Comparison of ENCODE assay signal across 10 mouse cellular contexts in the genomic region with DNA sequence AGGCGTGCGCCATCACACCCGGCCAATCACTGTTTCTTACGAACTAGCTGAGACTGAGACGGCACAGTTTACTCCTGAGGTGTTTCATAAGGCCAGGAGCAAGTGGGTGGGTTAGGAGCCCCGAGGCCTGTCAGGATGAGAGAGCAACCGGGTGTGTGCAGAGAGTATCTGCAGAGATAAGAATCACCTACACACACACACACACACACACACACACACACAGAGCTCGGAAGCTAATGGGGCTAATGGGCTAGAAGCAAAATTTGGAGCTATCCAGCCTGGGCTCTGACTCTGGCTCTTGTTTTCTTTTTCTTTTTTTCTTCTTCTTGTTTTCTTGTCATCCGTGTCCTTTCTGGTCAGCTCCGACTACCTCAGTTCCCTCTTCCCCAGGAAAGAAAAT. TPM values are rescaled to one million over a fixed set of nuclear protein-coding genes. Genes with fewer than 3 reads are reported as not detected.
A peak's percentile ranks its signal among the peaks of the same experiment; 100 is the strongest.
DNase-seq lines count a peak whose midpoint lies in the region; ATAC-seq and TF ChIP-seq lines count a peak whose summit lies in the region.
"Had no signal": no experiment of that assay in that cellular context is flagged by ENCODE, and none has a peak within 500 bp of the region (broad histone marks: within the 10 kb centered on the region; RNA-seq: fewer than 3 reads in every experiment).

No protein-coding gene starts in this region.

- H3K27ac ChIP-seq in kidney, embryonic 16.5 days (ENCODE audit: low read length) = no peak overlapping the region
- 0 out of 2 replicates have a peak overlapping the region, but pooled peaks have one; percentile 68 for H3K27ac ChIP-seq in hindbrain, postnatal 0 days
- no peak overlapping the region for H3K27ac ChIP-seq in midbrain, embryonic 16.5 days (ENCODE audit: low read length)

- no peak for TF ChIP-seq CTCF in hindbrain, postnatal 0 days (IDR thresholded peaks at IDR 0.05; ENCODE audit: low read depth)

- no peaks in the 10 kb centered on the region for H3K36me3 ChIP-seq in kidney, embryonic 16.5 days (ENCODE audit: insufficient read depth, low read length)
- H3K36me3 ChIP-seq in hindbrain, postnatal 0 days (ENCODE audit: insufficient read depth, low read length) = no peaks in the 10 kb centered on the region
- no peaks in the 10 kb centered on the region for H3K36me3 ChIP-seq in midbrain, embryonic 16.5 days (ENCODE audit: control insufficient read depth, insufficient read depth, low read length)

- 80% methylated on average over 10 of the region's 10 CpGs for WGBS in kidney, embryonic 16.5 days
- 83% methylated on average over 10 of the region's 10 CpGs for WGBS in hindbrain, postnatal 0 days
- 84% methylated on average over 10 of the region's 10 CpGs for WGBS in midbrain, embryonic 16.5 days

- no peak for ATAC-seq in kidney, embryonic 16.5 days (ENCODE audit: low FRiP score, low TSS enrichment)
- no peak for ATAC-seq in hindbrain, postnatal 0 days
- ATAC-seq in midbrain, embryonic 16.5 days = no peak

- no peak overlapping the region; the same call in 1 of the 2 replicates for H3K9ac ChIP-seq in kidney, embryonic 16.5 days (replicated peaks; ENCODE audit: low read length)
- H3K9ac ChIP-seq in hindbrain, postnatal 0 days (replicated peaks; ENCODE audit: low read length) = no peak overlapping the region; the same call in 1 of the 2 replicates
- no peak overlapping the region for H3K9ac ChIP-seq in midbrain, embryonic 16.5 days (ENCODE audit: low read depth, low read length)

- no peaks in the 10 kb centered on the region for H3K27me3 ChIP-seq in kidney, embryonic 16.5 days (ENCODE audit: insufficient read depth, low read length)
- H3K27me3 ChIP-seq in hindbrain, postnatal 0 days (ENCODE audit: insufficient read depth, low read length) = no peaks in the 10 kb centered on the region
- H3K27me3 ChIP-seq in midbrain, embryonic 16.5 days (ENCODE audit: control insufficient read depth, insufficient read depth, low read depth, low read length) = no peaks in the 10 kb centered on the region

- H3K4me1 ChIP-seq in kidney, embryonic 16.5 days (ENCODE audit: insufficient read depth, low read length) = no peaks in the 10 kb centered on the region
- no peaks in the 10 kb centered on the region for H3K4me1 ChIP-seq in hindbrain, postnatal 0 days (ENCODE audit: insufficient read depth, low read length)
- peaks cover 4% of the 10 kb centered on the region for H3K4me1 ChIP-seq in midbrain, embryonic 16.5 days (ENCODE audit: control insufficient read depth, insufficient read depth, low read length)

- no peak for DNase-seq in kidney, postnatal 14 days
- peak; percentile 14 to 30 for DNase-seq in cerebellum, postnatal 25 days
- DNase-seq in hindbrain, postnatal 0 days (ENCODE audit: low spot score) = no peak
- DNase-seq in thymus, adult 18-20 months = no peak
- DNase-seq in right cerebral cortex, postnatal 4 days = no peak
- DNase-seq in urinary bladder, postnatal 25 days (ENCODE audit: low spot score) = no peak
- DNase-seq: kidney, adult 18-20 months; right cerebral cortex, postnatal 14 days had no signal

- no peaks in the 10 kb centered on the region for H3K9me3 ChIP-seq in kidney, embryonic 16.5 days (ENCODE audit: low read length)
- no peaks in the 10 kb centered on the region for H3K9me3 ChIP-seq in hindbrain, postnatal 0 days (ENCODE audit: low read length)
- no peaks in the 10 kb centered on the region for H3K9me3 ChIP-seq in midbrain, embryonic 16.5 days (replicated peaks; ENCODE audit: control insufficient read depth, low read length, poor library complexity, severe bottlenecking)

- peak overlapping the region; percentile 35 for H3K4me3 ChIP-seq in kidney, embryonic 16.5 days (ENCODE audit: low read length)
- peak overlapping the region; percentile 24; the same call in 1 of the 2 replicates for H3K4me3 ChIP-seq in hindbrain, postnatal 0 days (ENCODE audit: low read length)
- peak overlapping the region; percentile 28 for H3K4me3 ChIP-seq in midbrain, embryonic 16.5 days (ENCODE audit: low read depth, low read length)

- peak overlapping the region; percentile 49 for H3K4me2 ChIP-seq in kidney, embryonic 16.5 days (replicated peaks; ENCODE audit: low read depth, low read length)
- peak overlapping the region; percentile 51 for H3K4me2 ChIP-seq in hindbrain, postnatal 0 days (ENCODE audit: low read depth, low read length)
- peak overlapping the region; percentile 39 for H3K4me2 ChIP-seq in midbrain, embryonic 16.5 days (ENCODE audit: low read length)

RNA-seq across cellular contexts. Expression of a gene that starts 5.2 kb away (rescaled TPM):
- 0.11 and 0.18 TPM in 2 replicates for polyA plus RNA-seq in kidney, embryonic 16.5 days (2015; fragmentation: Nextera tagmentation; extraction: Ambion mirVana)
- 0.11 and 0.99 TPM in 2 replicates for total RNA-seq in hindbrain, postnatal 0 days (2014; rRNA removed)
- polyA plus RNA-seq in hindbrain, postnatal 0 days (2015; fragmentation: Nextera tagmentation; extraction: Ambion mirVana) = 0.11 and 0.16 TPM in 2 replicates
- polyA plus RNA-seq in midbrain, embryonic 16.5 days (2015; fragmentation: Nextera tagmentation; extraction: Ambion mirVana) = 0.12 and 0.19 TPM in 2 replicates

RNA-seq across cellular contexts. Expression of a gene that starts 21.0 kb away (rescaled TPM):
- 66.5 and 70.7 TPM in 2 replicates for polyA plus RNA-seq in kidney, embryonic 16.5 days (2015; fragmentation: Nextera tagmentation; extraction: Ambion mirVana)
- total RNA-seq in hindbrain, postnatal 0 days (2014; rRNA removed) = 32.3 and 43.9 TPM in 2 replicates
- polyA plus RNA-seq in hindbrain, postnatal 0 days (2015; fragmentation: Nextera tagmentation; extraction: Ambion mirVana) = 34.1 and 35.2 TPM in 2 replicates
- polyA plus RNA-seq in midbrain, embryonic 16.5 days (2015; fragmentation: Nextera tagmentation; extraction: Ambion mirVana) = 39.1 and 44.6 TPM in 2 replicates

RNA-seq across cellular contexts. Expression of a gene that starts 37.1 kb away (rescaled TPM):
- 29.0 and 29.6 TPM in 2 replicates for polyA plus RNA-seq in kidney, embryonic 16.5 days (2015; fragmentation: Nextera tagmentation; extraction: Ambion mirVana)
- total RNA-seq in hindbrain, postnatal 0 days (2014; rRNA removed) = 377 and 393 TPM in 2 replicates
- 53.9 and 55.1 TPM in 2 replicates for polyA plus RNA-seq in hindbrain, postnatal 0 days (2015; fragmentation: Nextera tagmentation; extraction: Ambion mirVana)
- 70.5 and 72.8 TPM in 2 replicates for polyA plus RNA-seq in midbrain, embryonic 16.5 days (2015; fragmentation: Nextera tagmentation; extraction: Ambion mirVana)

RNA-seq across cellular contexts. Expression of a gene that starts 50.1 kb away (rescaled TPM):
- polyA plus RNA-seq in kidney, embryonic 16.5 days (2015; fragmentation: Nextera tagmentation; extraction: Ambion mirVana) = 433 and 441 TPM in 2 replicates
- total RNA-seq in hindbrain, postnatal 0 days (2014; rRNA removed) = 318 and 321 TPM in 2 replicates
- 496 and 521 TPM in 2 replicates for polyA plus RNA-seq in hindbrain, postnatal 0 days (2015; fragmentation: Nextera tagmentation; extraction: Ambion mirVana)
- polyA plus RNA-seq in midbrain, embryonic 16.5 days (2015; fragmentation: Nextera tagmentation; extraction: Ambion mirVana) = 286 and 306 TPM in 2 replicates

Comparison
In these comparisons a context has a peak if more than half of its experiments do, and no peak if none do; other contexts are left out.
1. DNase-seq: peak in cerebellum, postnatal 25 days (2 of 2); none in kidney, postnatal 14 days (single experiment), hindbrain, postnatal 0 days (single experiment), thymus, adult 18-20 months (0 of 2), right cerebral cortex, postnatal 4 days (single experiment) and urinary bladder, postnatal 25 days (single experiment).
2. Peak in every context shown above with its lines, with median percentiles within 50 percentile points of each other: H3K4me2 ChIP-seq and H3K4me3 ChIP-seq.